Mouse (Mus musculus) layer of hippocampus, adult 18-20 months (tissue): ENCODE measurements at regions not wholly inside any gene's neighbourhood (a gene's known extent, or its start where the extent isn't known, plus 50 kb on each side); places are given as distances from the start of the nearest gene placed in this dataset.

ENCODE experiments used
- DNase-seq, 2 experiments: peaks; one replicate each; pipeline ENCODE4 v3.0.0; 2022; ENCODE audit warnings: low spot score in 2 of 2

- no peak for DNase-seq
Measured at GRCm38 (mm10) chr16:69515122-69515521, 348.4 kb downstream of the Speer2 start.

DNA sequence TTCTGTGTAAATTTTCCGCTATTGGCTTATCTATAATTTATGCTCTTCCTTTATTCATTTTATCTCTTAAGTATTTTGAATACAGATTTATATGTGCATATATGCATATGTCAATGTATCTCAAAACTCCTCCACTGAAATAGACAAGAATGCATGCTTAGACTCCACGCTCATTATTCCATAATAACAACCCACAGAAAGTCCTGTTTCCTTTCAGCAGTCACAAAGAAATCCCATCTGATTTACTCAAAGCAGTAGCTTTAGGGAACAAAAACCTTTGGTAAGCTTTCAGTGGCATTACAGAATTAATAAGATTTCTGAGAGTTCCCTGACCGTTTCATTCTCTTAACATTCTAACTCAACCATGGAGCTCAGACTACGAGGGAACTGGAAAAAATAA, 386.2 kb downstream of the Speer2 start:
- DNase-seq: no peak

GRCm38 (mm10) chr16:69469024-69469780, 394.3 kb downstream of the Speer2 start:
- peak; percentile 6 to 48 for DNase-seq

GRCm38 (mm10) chr16:69459171-69459570, 404.4 kb downstream of the Speer2 start:
- DNase-seq: no peak

- no peak for DNase-seq
Measured at GRCm38 (mm10) chr16:69424661-69425634, 438.6 kb downstream of the Speer2 start.
